Mouse (Mus musculus) hindbrain, embryonic 11.5 days (tissue): ENCODE measurements around the gene Vac14. TPM values are rescaled to one million over a fixed set of nuclear protein-coding genes. Genes with fewer than 3 reads are reported as not detected.

Source experiments
- ATAC-seq: fragments of 200-750 bp; cut with Nextera tagmentation; 2 replicates; pipeline ENCODE4 v1.8.0; 2017; ENCODE audit warnings: mild to moderate bottlenecking, moderate TSS enrichment, moderate library complexity; ENCODE audit not compliant: low FRiP score
- DNase-seq: peaks from one replicate; pipeline ENCODE4 v3.0.0-alpha.2; 2015; ENCODE audit warnings: low spot score
- H3K27ac ChIP-seq: fragments of 300-500 bp; sonication (generic); 2 replicates; pipeline ENCODE4 v1.5.1; 2014; ENCODE audit warnings: mild to moderate bottlenecking, low read depth, low read length
- H3K27me3 ChIP-seq: fragments of 300-500 bp; sonication (generic); 2 replicates; pipeline ENCODE4 v1.6.1; 2014; ENCODE audit warnings: mild to moderate bottlenecking, low read length, moderate library complexity, mixed read lengths; ENCODE audit not compliant: control insufficient read depth, insufficient read depth
- H3K36me3 ChIP-seq: fragments of 300-500 bp; sonication (generic); 2 replicates; pipeline ENCODE4 v1.6.1; 2014; ENCODE audit warnings: mild to moderate bottlenecking, low read length, moderate library complexity, mixed read lengths; ENCODE audit not compliant: control insufficient read depth, insufficient read depth
- H3K4me1 ChIP-seq: fragments of 300-500 bp; sonication (generic); replicated peaks from 2 replicates; pipeline ENCODE4 v1.6.1; 2014; ENCODE audit warnings: low read length, mixed read lengths; ENCODE audit not compliant: control insufficient read depth, insufficient read depth
- H3K4me2 ChIP-seq: fragments of 300-500 bp; sonication (generic); replicated peaks from 2 replicates; pipeline ENCODE4 v1.6.1; 2014; ENCODE audit warnings: mild to moderate bottlenecking, low read depth, low read length
- H3K4me3 ChIP-seq: fragments of 300-500 bp; sonication (generic); 2 replicates; pipeline ENCODE4 v1.5.1; 2014; ENCODE audit warnings: low read depth, low read length
- H3K9ac ChIP-seq: fragments of 300-500 bp; sonication (generic); 2 replicates; pipeline ENCODE4 v1.6.1; 2014; ENCODE audit warnings: low read depth, low read length
- H3K9me3 ChIP-seq: fragments of 300-500 bp; sonication (generic); 2 replicates; pipeline ENCODE4 v1.6.1; 2016; ENCODE audit warnings: low read length; ENCODE audit not compliant: control insufficient read depth
- WGBS: fragments of 180-500 bp; shearing (Covaris S2); extraction: QIAGEN DNeasy Blood & Tissue Kit; methylation state at CpG from one replicate; pipeline ENCODE4 v1.1.7; 2014; 5-methylcytosine and 5-hydroxymethylcytosine counted together
- polyA plus RNA-seq: library from polyadenylated mRNA; unstranded; fragments of >200 nt; fragmentation: Nextera tagmentation; extraction: Ambion mirVana; gene quantifications from 2 replicates; pipeline ENCODE4 v1.2.1, GENCODE M21; 2014

Vac14 gene
- polyA plus RNA-seq, 1 experiment from 2014 or later: 35.3 TPM

DNA sequence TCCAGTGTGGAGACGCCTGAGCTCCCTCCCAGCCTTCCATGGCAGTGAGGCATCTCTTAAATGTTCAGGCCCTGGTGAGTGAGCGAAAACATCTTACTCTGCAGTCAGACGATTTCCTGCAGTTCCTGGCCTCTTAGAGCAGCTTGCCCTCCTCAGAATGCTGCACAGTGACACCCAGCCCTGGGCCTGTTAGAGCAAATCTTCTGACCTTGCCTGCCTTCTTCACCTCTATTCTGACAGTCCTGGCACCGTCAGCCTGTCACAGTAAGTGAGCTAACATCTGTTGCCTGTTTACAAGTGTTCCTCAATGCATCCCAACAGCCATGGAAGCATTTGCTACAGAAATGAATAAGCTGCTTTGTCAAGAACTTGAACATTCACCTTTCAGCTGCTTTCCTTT, 24.8 kb downstream of the Vac14 start:
- no peaks in the 10 kb centered on the region for H3K9me3 ChIP-seq
- H3K27me3 ChIP-seq: no peaks in the 10 kb centered on the region
- no peaks in the 10 kb centered on the region for H3K36me3 ChIP-seq
- H3K9ac ChIP-seq: no peak overlapping the region
- DNase-seq: no peak
- no peak overlapping the region for H3K27ac ChIP-seq
- no peak overlapping the region for H3K4me3 ChIP-seq
- no peak overlapping the region for H3K4me2 ChIP-seq
- no peak for ATAC-seq
- H3K4me1 ChIP-seq: no peaks in the 10 kb centered on the region
- 80% methylated on average over 4 of the region's 4 CpGs for WGBS

DNA sequence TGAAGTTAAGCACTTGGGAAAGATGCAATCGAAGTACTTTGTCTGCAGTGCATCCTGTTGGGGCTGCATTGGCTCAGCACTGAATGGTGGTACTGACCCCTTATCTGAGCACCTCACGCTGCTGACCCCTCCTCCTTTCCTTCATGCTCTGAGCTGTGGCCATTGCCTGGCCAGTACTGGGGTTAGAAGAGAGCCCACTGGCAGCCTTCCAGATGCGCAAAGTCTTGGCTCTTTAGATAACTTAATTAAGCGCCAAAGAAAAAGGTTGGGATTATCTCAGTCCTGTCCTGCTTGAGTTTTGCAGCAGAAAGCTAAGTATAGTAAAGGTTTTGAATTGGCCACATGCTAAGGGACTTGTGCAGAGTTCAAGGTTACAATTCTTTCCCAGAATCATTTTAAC, 26.0 kb downstream of the Vac14 start:
- Histone ChIP-seq H3K27ac (no peak overlapping the region), H3K4me1 (no peaks in the 10 kb centered on the region), H3K27me3 (no peaks in the 10 kb centered on the region), H3K9me3 (no peaks in the 10 kb centered on the region), H3K36me3 (no peaks in the 10 kb centered on the region), H3K9ac (no peak overlapping the region), H3K4me3 (no peak overlapping the region), H3K4me2 (no peak overlapping the region)
- 92% methylated on average over 4 of the region's 4 CpGs for WGBS
- DNase-seq (no peak), ATAC-seq (no peak)

DNA sequence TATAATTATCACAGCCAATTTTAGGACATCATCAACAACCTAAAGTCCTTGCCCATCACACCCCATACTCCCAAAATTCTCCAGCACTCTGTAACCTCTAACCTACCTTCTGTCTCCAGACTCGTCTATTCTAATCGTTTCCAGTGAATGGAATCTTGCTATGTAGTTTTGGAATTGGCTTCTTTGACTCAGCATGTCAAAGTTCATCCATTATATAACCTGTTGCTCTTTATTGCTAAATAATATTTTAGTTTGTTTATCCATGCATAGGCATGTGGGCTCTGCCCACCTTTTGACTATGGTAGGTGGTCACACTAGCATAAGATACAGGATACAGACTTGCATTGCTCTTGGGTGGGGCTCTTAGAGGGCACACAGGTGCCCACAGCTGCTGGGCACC, 26.5 kb downstream of the Vac14 start:
- DNase-seq: no peak
- H3K27ac ChIP-seq: no peak overlapping the region
- no peak overlapping the region for H3K4me3 ChIP-seq
- 90% methylated on average over 2 of the region's 2 CpGs for WGBS
- ATAC-seq: no peak
- no peaks in the 10 kb centered on the region for H3K9me3 ChIP-seq
- no peaks in the 10 kb centered on the region for H3K4me1 ChIP-seq
- no peak overlapping the region for H3K4me2 ChIP-seq
- H3K36me3 ChIP-seq: no peaks in the 10 kb centered on the region
- H3K9ac ChIP-seq: no peak overlapping the region
- no peaks in the 10 kb centered on the region for H3K27me3 ChIP-seq

DNA sequence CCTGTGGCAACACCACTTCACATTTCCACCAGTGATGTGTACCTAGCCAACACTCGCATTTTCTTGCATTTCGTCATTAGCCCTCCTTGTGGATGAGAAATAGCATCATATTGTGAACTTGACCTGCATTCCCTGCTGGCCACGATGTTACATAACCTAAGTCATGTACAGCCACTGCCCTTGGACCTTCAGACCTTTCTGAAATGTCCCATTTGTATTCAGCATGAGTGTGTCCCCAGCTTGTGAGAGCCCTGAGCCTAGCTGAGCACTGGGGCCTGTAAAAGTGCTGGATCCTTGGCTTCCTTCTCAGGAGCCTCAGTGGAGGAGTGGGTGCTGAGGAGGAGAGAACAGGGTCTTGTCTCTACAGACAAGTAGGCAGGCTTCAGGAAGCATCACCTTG, 27.0 kb downstream of the Vac14 start:
- Histone ChIP-seq H3K27me3 (no peaks in the 10 kb centered on the region), H3K36me3 (no peaks in the 10 kb centered on the region), H3K9me3 (no peaks in the 10 kb centered on the region), H3K4me2 (no peak overlapping the region), H3K4me3 (no peak overlapping the region), H3K4me1 (no peaks in the 10 kb centered on the region), H3K9ac (no peak overlapping the region), H3K27ac (no peak overlapping the region)
- no peak for DNase-seq
- 89% methylated on average over 3 of the region's 3 CpGs for WGBS
- ATAC-seq: no peak

DNA sequence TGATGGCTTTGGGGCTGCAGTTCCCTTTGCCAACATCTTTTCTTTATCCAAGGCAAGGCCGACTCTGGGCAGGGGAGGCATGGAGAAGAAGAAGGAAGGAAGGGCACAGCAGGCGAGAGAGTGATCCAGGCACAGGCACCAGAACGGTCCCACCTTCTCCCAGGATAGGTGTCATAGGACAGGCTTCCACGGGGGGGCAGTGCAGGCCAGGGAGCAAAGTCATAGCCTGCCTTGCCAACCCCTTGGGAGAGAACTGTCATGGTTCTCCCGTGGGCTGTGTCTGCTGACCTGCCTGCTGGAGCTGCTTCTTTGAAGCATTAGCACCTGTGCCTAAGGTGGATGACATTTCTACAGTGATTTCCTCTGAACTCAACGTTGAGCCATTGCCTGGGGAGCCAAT, 27.7 kb downstream of the Vac14 start:
- H3K4me1 ChIP-seq: no peaks in the 10 kb centered on the region
- no peaks in the 10 kb centered on the region for H3K27me3 ChIP-seq
- no peak overlapping the region for H3K27ac ChIP-seq
- ATAC-seq (no peak), DNase-seq (peak; percentile 70)
- no peaks in the 10 kb centered on the region for H3K36me3 ChIP-seq
- H3K4me2 ChIP-seq: no peak overlapping the region
- H3K9ac ChIP-seq: no peak overlapping the region
- no peaks in the 10 kb centered on the region for H3K9me3 ChIP-seq
- 53% methylated on average over 5 of the region's 6 CpGs for WGBS
- no peak overlapping the region for H3K4me3 ChIP-seq

DNA sequence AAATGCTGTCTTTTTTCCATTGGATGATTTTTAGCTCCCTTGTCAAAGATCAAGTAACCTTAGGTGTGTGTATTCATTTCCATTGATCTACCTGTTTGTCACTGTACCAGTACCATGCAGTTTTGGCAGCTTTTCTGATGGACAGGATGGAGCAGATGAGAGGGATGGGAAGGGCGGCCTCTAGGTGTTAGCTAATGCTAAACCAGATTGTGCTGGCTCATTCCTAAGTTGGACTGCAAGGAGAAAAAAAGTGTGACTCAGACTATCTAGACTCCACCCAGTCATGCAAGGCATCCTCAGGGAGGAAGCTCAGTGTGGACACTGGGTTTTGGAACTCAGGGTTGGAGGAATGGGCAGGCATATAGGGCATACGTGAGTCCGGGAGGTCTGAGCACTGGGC, 30.2 kb downstream of the Vac14 start:
- no peak overlapping the region for H3K27ac ChIP-seq
- DNase-seq (no peak), ATAC-seq (no peak)
- no peak overlapping the region for H3K4me3 ChIP-seq
- no peaks in the 10 kb centered on the region for H3K9me3 ChIP-seq
- H3K9ac ChIP-seq: no peak overlapping the region
- no peak overlapping the region for H3K4me2 ChIP-seq
- H3K27me3 ChIP-seq: no peaks in the 10 kb centered on the region
- no peaks in the 10 kb centered on the region for H3K36me3 ChIP-seq
- 95% methylated on average over 3 of the region's 3 CpGs for WGBS
- no peaks in the 10 kb centered on the region for H3K4me1 ChIP-seq

DNA sequence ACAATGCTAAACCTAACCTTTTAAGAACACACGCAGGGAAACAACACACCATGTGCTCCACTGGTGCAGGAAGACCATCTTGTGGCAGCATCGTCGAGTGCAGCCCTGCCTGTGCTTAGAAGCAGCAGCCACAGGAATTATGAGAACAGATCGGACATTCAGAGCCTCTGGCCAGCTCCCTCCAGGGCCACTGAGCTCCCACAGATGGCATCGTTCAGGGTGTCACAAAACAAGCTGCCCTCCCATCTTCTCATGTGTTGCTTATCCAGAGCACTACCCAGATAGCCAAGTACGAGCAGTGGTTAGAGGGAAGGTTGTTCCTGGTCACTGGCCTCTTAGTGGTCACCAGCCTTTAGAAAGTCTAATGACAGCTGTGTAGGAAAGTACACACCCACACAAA, 30.9 kb downstream of the Vac14 start:
- no peak overlapping the region for H3K4me3 ChIP-seq
- H3K36me3 ChIP-seq: no peaks in the 10 kb centered on the region
- ATAC-seq (no peak), DNase-seq (no peak)
- H3K27ac ChIP-seq: no peak overlapping the region
- WGBS: 95% methylated on average over 6 of the region's 6 CpGs
- no peaks in the 10 kb centered on the region for H3K27me3 ChIP-seq
- no peak overlapping the region for H3K9ac ChIP-seq
- no peaks in the 10 kb centered on the region for H3K9me3 ChIP-seq
- H3K4me2 ChIP-seq: no peak overlapping the region
- H3K4me1 ChIP-seq: no peaks in the 10 kb centered on the region

DNA sequence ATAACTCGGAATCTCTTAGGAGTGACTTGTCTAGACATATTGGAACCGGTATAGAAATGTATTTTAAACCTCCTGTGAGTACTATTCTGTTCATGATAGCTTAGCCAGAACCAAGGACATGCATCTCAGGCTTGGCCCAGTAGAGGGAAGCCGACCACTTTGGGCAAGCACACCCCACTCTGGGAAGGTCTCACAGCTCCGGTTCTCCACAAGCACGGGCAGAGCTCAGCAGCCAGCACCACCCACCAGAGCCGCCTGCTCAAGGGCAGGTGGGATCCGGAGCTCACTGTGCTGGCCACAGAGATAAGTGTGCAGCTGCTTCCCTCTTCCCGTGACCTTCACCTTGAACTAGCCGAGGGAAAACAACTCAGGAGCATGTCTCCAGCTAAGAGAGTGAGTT, 32.5 kb downstream of the Vac14 start:
- Histone ChIP-seq H3K4me1 (no peaks in the 10 kb centered on the region), H3K4me2 (no peak overlapping the region), H3K27ac (no peak overlapping the region), H3K27me3 (no peaks in the 10 kb centered on the region), H3K4me3 (no peak overlapping the region), H3K9ac (no peak overlapping the region), H3K9me3 (no peaks in the 10 kb centered on the region), H3K36me3 (no peaks in the 10 kb centered on the region)
- DNase-seq: no peak
- ATAC-seq: no peak
- 88% methylated on average over 9 of the region's 9 CpGs for WGBS

DNA sequence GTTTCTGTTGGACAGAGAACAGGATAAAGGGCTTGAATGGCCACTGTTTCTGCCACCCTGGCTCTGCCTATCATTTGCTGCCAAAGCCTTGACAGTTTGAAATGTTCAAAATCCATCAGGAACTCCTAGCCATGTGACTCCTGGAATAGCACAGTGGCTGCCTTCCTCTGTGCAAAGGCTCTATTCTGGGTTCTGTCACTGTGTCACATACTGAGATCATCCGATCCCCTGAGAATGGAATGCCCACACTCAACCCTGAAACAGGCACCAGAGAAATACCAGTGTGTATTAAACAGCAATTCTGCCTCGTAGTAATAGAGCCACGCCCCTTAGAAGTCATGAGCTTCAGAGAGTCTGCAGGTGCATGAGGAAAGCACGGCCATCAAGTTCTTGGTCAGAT, 33.5 kb downstream of the Vac14 start:
- no peaks in the 10 kb centered on the region for H3K27me3 ChIP-seq
- H3K36me3 ChIP-seq: no peaks in the 10 kb centered on the region
- WGBS: 89% methylated on average over 4 of the region's 4 CpGs
- no peaks in the 10 kb centered on the region for H3K9me3 ChIP-seq
- ATAC-seq: no peak
- H3K4me1 ChIP-seq: no peaks in the 10 kb centered on the region
- no peak overlapping the region for H3K9ac ChIP-seq
- no peak overlapping the region for H3K27ac ChIP-seq
- no peak overlapping the region for H3K4me3 ChIP-seq
- H3K4me2 ChIP-seq: no peak overlapping the region
- DNase-seq: no peak
